ENCODE assay signal across 8 mouse cellular contexts in the genomic region with DNA sequence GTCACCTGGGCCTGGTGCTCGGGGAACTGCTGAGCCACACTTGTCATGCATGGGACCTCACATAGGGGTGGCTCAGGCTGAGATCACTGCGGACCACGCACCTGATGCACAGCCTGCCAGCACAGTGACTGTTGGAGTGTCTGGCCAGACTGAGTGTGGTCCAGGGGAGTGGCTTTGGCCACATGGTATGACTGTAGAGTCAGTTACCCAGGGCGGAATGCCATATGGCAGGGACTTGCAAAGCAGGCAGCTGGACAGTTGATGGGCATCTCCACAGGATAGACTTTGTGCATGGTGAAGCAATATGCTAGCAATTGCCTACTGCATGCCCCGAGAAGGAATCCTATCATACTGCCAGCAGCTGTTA.
DNase-seq lines count a peak whose midpoint lies in the region; ATAC-seq lines count a peak whose summit lies in the region.

No protein-coding gene starts in this region.

- H3K27me3 ChIP-seq in heart, embryonic 11.5 days (ENCODE audit: control insufficient read depth, insufficient read depth, low read length), result no peaks in the 10 kb centered on the region
- H3K27me3 ChIP-seq in limb, embryonic 15.5 days, result 0 out of 2 replicates have a peak, but pooled peaks cover 3% of the 10 kb centered on the region

- no peaks in the 10 kb centered on the region for H3K36me3 ChIP-seq in heart, embryonic 11.5 days (ENCODE audit: control insufficient read depth, insufficient read depth, low read length)
- H3K36me3 ChIP-seq in limb, embryonic 15.5 days, result no peaks in the 10 kb centered on the region

- 77% methylated on average over 5 of the region's 5 CpGs for WGBS in heart, embryonic 11.5 days (ENCODE audit: insufficient replicate concordance)
- WGBS in limb, embryonic 15.5 days, result 55% methylated on average over 5 of the region's 5 CpGs

- no peak for ATAC-seq in heart, embryonic 11.5 days (replicated peaks; ENCODE audit: insufficient number of reproducible peaks, low FRiP score, low TSS enrichment)
- ATAC-seq in limb, embryonic 15.5 days (ENCODE audit: insufficient number of reproducible peaks, low FRiP score, low TSS enrichment, low read depth), result peak; percentile 45; the same call in 1 of the 2 replicates

- no peak overlapping the region for H3K4me2 ChIP-seq in heart, embryonic 11.5 days
- H3K4me2 ChIP-seq in limb, embryonic 15.5 days, result no peak overlapping the region

- no peak overlapping the region for H3K4me3 ChIP-seq in heart, embryonic 11.5 days (ENCODE audit: low read depth, low read length)
- H3K4me3 ChIP-seq in limb, embryonic 15.5 days, result no peak overlapping the region

- H3K4me1 ChIP-seq in heart, embryonic 11.5 days (ENCODE audit: control insufficient read depth, insufficient read depth, low read length), result peaks cover 27% of the 10 kb centered on the region
- peaks cover 50% of the 10 kb centered on the region for H3K4me1 ChIP-seq in limb, embryonic 15.5 days

- DNase-seq in heart, postnatal 4 days, result peak; percentile 29
- peak; percentile 68 for DNase-seq in NIH3T3 (ENCODE audit: low read depth)
- DNase-seq in gastrocnemius, adult 8-10 months (ENCODE audit: low spot score in 2 of 2), result peak; percentile 54 to 67
- DNase-seq in right cerebral cortex, adult 2 months (ENCODE audit: low spot score in 2 of 2), result no peak
- no peak for DNase-seq in layer of hippocampus, adult 9-11 months
- no peak for DNase-seq in layer of hippocampus, postnatal 10 days (ENCODE audit: low spot score in 2 of 2)

- H3K27ac ChIP-seq in heart, embryonic 11.5 days (ENCODE audit: low read depth, low read length), result no peak overlapping the region
- H3K27ac ChIP-seq in limb, embryonic 15.5 days, result 0 out of 2 replicates have a peak overlapping the region, but pooled peaks have one; percentile 68

- H3K9me3 ChIP-seq in heart, embryonic 11.5 days (replicated peaks; ENCODE audit: control insufficient read depth, low read length), result no peaks in the 10 kb centered on the region
- no peaks in the 10 kb centered on the region for H3K9me3 ChIP-seq in limb, embryonic 15.5 days

- H3K9ac ChIP-seq in heart, embryonic 11.5 days (ENCODE audit: low read depth, low read length), result no peak overlapping the region
- no peak overlapping the region for H3K9ac ChIP-seq in limb, embryonic 15.5 days

Comparison
In these comparisons a context has a peak if more than half of its experiments do, and no peak if none do; other contexts are left out.
1. DNase-seq: peak in heart, postnatal 4 days (single experiment), NIH3T3 (single experiment) and gastrocnemius, adult 8-10 months (2 of 2); none in right cerebral cortex, adult 2 months (0 of 2), layer of hippocampus, adult 9-11 months (single experiment) and layer of hippocampus, postnatal 10 days (0 of 2).